Mouse (Mus musculus) spleen, adult 18-20 months (tissue): ENCODE results near the gene Rgs5.

Experiments
- DNase-seq, 2 experiments: peaks; one replicate each; pipeline ENCODE4 v3.0.0; 2022; ENCODE audit warnings: mixed read lengths in 2 of 2

Rgs5 gene

GRCm38 (mm10) chr1:169655256-169655655 lies at the start of gene Rgs5:
Gene Rgs5, plus strand, starts transcription at chr1:169655501.
- DNase-seq, result no peak

- DNase-seq, result no peak
These were observed 49.1 kb upstream of the Rgs5 start for GRCm38 (mm10) chr1:169606164-169606563.

- DNase-seq, result no peak
These were observed 25.6 kb upstream of the Rgs5 start for GRCm38 (mm10) chr1:169629738-169630137.

- DNase-seq, result no peak
These were observed 18.0 kb upstream of the Rgs5 start for GRCm38 (mm10) chr1:169637251-169637750.

- DNase-seq, result no peak
These were observed 10.2 kb upstream of the Rgs5 start for GRCm38 (mm10) chr1:169644884-169645653.

GRCm38 (mm10) chr1:169659479-169659878 lies 4.2 kb downstream of the Rgs5 start:
- DNase-seq, result no peak

- no peak for DNase-seq
These were observed 12.0 kb downstream of the Rgs5 start for GRCm38 (mm10) chr1:169667328-169667727.

GRCm38 (mm10) chr1:169670705-169671104 lies 15.4 kb downstream of the Rgs5 start:
- DNase-seq, result no peak

GRCm38 (mm10) chr1:169671801-169672200 lies 16.5 kb downstream of the Rgs5 start:
- DNase-seq, result no peak

GRCm38 (mm10) chr1:169672272-169672671 lies 17.0 kb downstream of the Rgs5 start:
- no peak for DNase-seq

GRCm38 (mm10) chr1:169674116-169674515 lies 18.8 kb downstream of the Rgs5 start:
- DNase-seq, result no peak

- no peak for DNase-seq
These were observed 21.4 kb downstream of the Rgs5 start for GRCm38 (mm10) chr1:169676751-169677150.

GRCm38 (mm10) chr1:169680455-169681208 lies 25.3 kb downstream of the Rgs5 start:
- no peak for DNase-seq

- DNase-seq, result no peak
These were observed 27.6 kb downstream of the Rgs5 start for GRCm38 (mm10) chr1:169682775-169683497.

- no peak for DNase-seq
These were observed 30.0 kb downstream of the Rgs5 start for GRCm38 (mm10) chr1:169685257-169685656.

- DNase-seq, result no peak
These were observed 37.7 kb downstream of the Rgs5 start for GRCm38 (mm10) chr1:169693040-169693439.

- DNase-seq, result no peak
These were observed 38.2 kb downstream of the Rgs5 start for GRCm38 (mm10) chr1:169693537-169693936.

- no peak for DNase-seq
These were observed 40.1 kb downstream of the Rgs5 start for GRCm38 (mm10) chr1:169695356-169695755.

GRCm38 (mm10) chr1:169697236-169697635 lies 41.9 kb downstream of the Rgs5 start:
- DNase-seq, result no peak

- DNase-seq, result no peak
These were observed 43.9 kb downstream of the Rgs5 start for GRCm38 (mm10) chr1:169699184-169699583.

GRCm38 (mm10) chr1:169704395-169705087 lies 49.2 kb downstream of the Rgs5 start:
- DNase-seq, result no peak

- DNase-seq, result no peak
These were observed 66.5 kb downstream of the Rgs5 start for GRCm38 (mm10) chr1:169721836-169722235.

GRCm38 (mm10) chr1:169726319-169726718 lies 71.0 kb downstream of the Rgs5 start:
- no peak for DNase-seq
